Mouse (Mus musculus) heart, embryonic 15.5 days (tissue): ENCODE data around the gene L3mbtl3. TPM values are rescaled to one million over a fixed set of nuclear protein-coding genes. Genes with fewer than 3 reads are reported as not detected.

Experiments
- ATAC-seq: fragments of 200-750 bp; cut with Nextera tagmentation; replicated peaks from 2 replicates; pipeline ENCODE4 v1.8.0; 2017; ENCODE audit warnings: low read depth, moderate TSS enrichment; ENCODE audit not compliant: insufficient number of reproducible peaks, insufficient read depth, low FRiP score
- H3K27ac ChIP-seq: fragments of 300-500 bp; sonication (generic); 2 replicates; pipeline ENCODE4 v1.5.1; 2015; ENCODE audit warnings: mild to moderate bottlenecking, inconsistent platforms
- H3K27me3 ChIP-seq: fragments of 300-500 bp; sonication (generic); 2 replicates; pipeline ENCODE4 v1.6.1; 2015; ENCODE audit warnings: inconsistent platforms
- H3K36me3 ChIP-seq: fragments of 300-500 bp; sonication (generic); 2 replicates; pipeline ENCODE4 v1.6.1; 2015; ENCODE audit warnings: mild to moderate bottlenecking, inconsistent platforms
- H3K4me1 ChIP-seq: fragments of 300-500 bp; sonication (generic); replicated peaks from 2 replicates; pipeline ENCODE4 v1.6.1; 2015; ENCODE audit warnings: inconsistent platforms
- H3K4me2 ChIP-seq: fragments of 300-500 bp; sonication (generic); 2 replicates; pipeline ENCODE4 v1.6.1; 2015; ENCODE audit warnings: inconsistent platforms, mild to moderate bottlenecking, moderate library complexity
- H3K4me3 ChIP-seq: fragments of 300-500 bp; sonication (generic); 2 replicates; pipeline ENCODE4 v1.5.1; 2015; ENCODE audit warnings: mild to moderate bottlenecking, inconsistent platforms
- H3K9ac ChIP-seq: fragments of 300-500 bp; sonication (generic); 2 replicates; pipeline ENCODE4 v1.6.1; 2015; ENCODE audit warnings: mild to moderate bottlenecking, inconsistent platforms
- H3K9me3 ChIP-seq: fragments of 300-500 bp; sonication (generic); replicated peaks from 2 replicates; pipeline ENCODE4 v1.6.1; 2016; ENCODE audit warnings: inconsistent platforms
- WGBS: fragments of 180-500 bp; shearing (Covaris S2); methylation state at CpG from one replicate; pipeline ENCODE4 v1.1.7; 2015; ENCODE audit warnings: mixed read lengths; 5-methylcytosine and 5-hydroxymethylcytosine counted together
- polyA plus RNA-seq: library from polyadenylated mRNA; unstranded; fragments of >200 nt; fragmentation: Nextera tagmentation; extraction: Ambion mirVana; gene quantifications from 2 replicates; pipeline ENCODE4 v1.2.1, GENCODE M21; 2015

Gene L3mbtl3
- polyA plus RNA-seq, 1 experiment from 2014 or later, result 7.4 TPM

DNA sequence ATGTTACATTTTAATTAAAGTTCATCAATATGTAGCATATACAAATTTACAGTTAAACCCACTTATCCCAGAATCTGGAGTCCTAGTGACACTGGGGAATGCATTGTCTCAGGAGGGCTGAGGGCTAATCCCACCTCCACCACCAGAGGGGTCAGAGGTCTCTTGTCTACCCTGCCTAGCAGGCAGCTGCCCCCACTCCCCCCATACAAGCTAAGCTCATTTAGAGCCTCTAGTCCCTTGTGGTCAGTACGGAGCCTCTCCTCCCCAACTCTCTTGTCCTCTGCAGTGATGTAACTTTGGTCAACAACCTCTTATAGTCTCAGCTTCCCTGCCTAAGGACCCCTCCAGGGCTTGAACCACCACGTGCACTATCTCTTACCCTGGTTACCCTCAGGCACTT is 43.0 kb downstream of the L3mbtl3 start:
- no peaks in the 10 kb centered on the region for H3K4me1 ChIP-seq
- H3K36me3 ChIP-seq, result peaks cover 9% of the 10 kb centered on the region
- no peak for ATAC-seq
- no peak overlapping the region for H3K27ac ChIP-seq
- H3K4me3 ChIP-seq, result no peak overlapping the region
- no peaks in the 10 kb centered on the region for H3K9me3 ChIP-seq
- H3K4me2 ChIP-seq, result no peak overlapping the region
- no peak overlapping the region for H3K9ac ChIP-seq
- H3K27me3 ChIP-seq, result no peaks in the 10 kb centered on the region
- WGBS, result 56% methylated on average over 2 of the region's 2 CpGs

DNA sequence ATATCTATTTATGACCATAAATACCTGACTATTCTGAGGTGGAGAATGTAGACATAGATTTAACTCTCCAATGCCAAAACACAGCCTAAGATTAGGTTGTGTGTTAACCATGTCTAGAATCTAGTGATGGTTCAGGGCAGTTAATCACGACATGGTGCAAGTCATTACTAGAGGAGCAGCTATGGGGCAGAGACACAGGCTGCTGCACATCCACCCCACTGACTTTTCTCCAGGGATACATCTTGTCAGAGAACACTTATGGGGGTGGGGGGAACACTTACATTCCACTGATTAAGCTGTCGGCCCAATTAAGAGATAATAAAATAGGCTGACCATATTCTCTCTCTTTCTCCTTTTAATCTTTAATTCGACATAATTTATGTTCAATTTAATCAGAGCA is 46.9 kb downstream of the L3mbtl3 start:
- Histone ChIP-seq H3K36me3 (peaks cover 10% of the 10 kb centered on the region), H3K9ac (no peak overlapping the region), H3K4me2 (no peak overlapping the region), H3K4me3 (no peak overlapping the region), H3K27ac (no peak overlapping the region), H3K27me3 (no peaks in the 10 kb centered on the region), H3K9me3 (no peaks in the 10 kb centered on the region), H3K4me1 (no peaks in the 10 kb centered on the region)
- 58% methylated on average over 3 of the region's 3 CpGs for WGBS
- ATAC-seq, result no peak

DNA sequence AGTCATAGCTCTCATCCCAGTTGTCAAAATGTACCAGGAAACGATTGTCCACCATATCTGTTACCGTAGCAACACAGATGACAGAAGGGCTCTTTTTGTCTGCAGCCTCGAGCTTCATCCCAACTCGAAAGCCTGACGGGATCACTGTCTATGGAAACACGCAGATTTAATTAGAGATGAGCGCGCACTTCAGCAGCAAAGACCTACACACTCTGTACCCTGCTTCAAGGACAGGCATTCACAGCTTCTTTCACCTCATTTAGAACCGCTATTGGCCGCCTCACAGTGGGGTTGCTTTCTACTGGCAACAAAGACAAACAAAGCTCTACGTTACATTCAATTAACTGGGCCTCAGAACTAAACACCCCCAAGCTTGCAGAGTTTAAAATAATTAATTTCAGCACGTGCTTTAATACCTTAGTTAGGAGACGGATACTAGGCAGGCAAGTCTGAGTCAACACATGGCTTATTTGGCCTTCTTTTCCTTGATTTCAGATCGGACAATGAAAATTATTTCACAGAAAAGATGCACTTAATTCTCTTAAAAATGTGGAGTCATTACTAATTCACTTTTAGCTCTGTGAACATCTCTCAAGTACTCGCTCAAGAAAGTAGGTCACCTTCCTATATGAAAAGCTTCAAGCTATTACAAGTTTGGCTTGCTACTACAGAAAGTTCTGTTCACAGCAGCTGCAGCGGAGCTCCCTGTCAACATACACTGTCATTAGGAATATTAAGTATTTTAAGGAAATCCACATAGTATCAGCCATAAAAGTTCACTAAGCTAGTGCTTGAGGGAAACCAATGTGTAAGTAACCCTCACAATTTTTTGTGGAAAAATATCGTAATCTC is 47.9 kb downstream of the L3mbtl3 start:
- H3K36me3 ChIP-seq, result peaks cover 10% of the 10 kb centered on the region

DNA sequence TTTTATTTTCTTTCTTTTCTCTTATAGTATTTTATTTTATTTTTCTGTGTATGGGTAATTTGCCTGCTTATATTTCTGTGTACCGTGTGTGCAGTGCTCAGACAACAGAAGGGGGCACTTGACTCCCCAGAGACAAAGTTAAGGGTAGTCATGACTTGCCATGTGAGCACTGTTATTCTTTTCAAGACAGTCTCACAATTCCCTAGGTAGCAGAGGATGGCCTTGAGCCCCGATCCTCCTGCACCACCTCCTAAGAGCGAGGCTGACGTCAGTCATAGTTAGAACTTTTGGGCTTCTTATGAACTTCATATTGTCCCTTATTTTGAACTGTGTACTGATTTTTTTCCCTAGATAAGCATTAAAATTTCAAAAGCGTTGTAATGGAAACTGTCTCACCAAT is 48.5 kb downstream of the L3mbtl3 start:
- 96% methylated on average over 5 of the region's 5 CpGs for whole genome bisulfite sequencing
- Histone ChIP-seq H3K9me3 (no peaks in the 10 kb centered on the region), H3K27ac (no peak overlapping the region), H3K9ac (no peak overlapping the region), H3K4me1 (no peaks in the 10 kb centered on the region), H3K27me3 (no peaks in the 10 kb centered on the region), H3K4me3 (no peak overlapping the region), H3K4me2 (no peak overlapping the region), H3K36me3 (peaks cover 10% of the 10 kb centered on the region)
- ATAC-seq, result no peak

More for the DNA sequence above, 47.9 kb downstream of the L3mbtl3 start:
- Histone ChIP-seq H3K4me2 (no peak overlapping the region), H3K27ac (no peak overlapping the region), H3K27me3 (no peaks in the 10 kb centered on the region), H3K4me1 (no peaks in the 10 kb centered on the region), H3K9ac (no peak overlapping the region), H3K9me3 (no peaks in the 10 kb centered on the region), H3K4me3 (no peak overlapping the region)
- 82% methylated on average over 17 of the region's 17 CpGs for WGBS
- ATAC-seq, result no peak

DNA sequence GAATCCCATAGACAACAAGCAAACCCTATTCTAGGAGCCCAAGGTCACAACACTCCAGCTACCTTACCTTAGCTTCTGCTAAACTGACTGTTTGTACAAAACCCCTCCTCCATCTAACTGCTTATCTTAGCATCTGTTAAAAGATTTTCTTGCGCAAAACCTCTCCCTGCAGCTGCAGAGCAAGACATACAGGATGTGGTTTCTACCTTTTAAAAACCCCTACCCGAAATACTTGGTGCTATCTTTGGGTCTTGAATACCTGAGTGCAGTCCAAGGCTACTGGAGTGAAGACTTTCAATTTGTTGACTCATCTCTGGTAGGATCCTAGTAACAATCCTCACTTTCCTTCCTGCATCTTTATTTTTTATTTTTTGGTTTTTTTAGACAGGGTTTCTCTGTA is 50.5 kb downstream of the L3mbtl3 start:
- Histone ChIP-seq H3K9me3 (no peaks in the 10 kb centered on the region), H3K9ac (no peak overlapping the region), H3K36me3 (peaks cover 10% of the 10 kb centered on the region), H3K4me2 (no peak overlapping the region), H3K4me1 (no peaks in the 10 kb centered on the region), H3K27ac (no peak overlapping the region), H3K27me3 (no peaks in the 10 kb centered on the region), H3K4me3 (no peak overlapping the region)
- WGBS, result 81% methylated on average over 2 of the region's 2 CpGs
- ATAC-seq, result no peak

DNA sequence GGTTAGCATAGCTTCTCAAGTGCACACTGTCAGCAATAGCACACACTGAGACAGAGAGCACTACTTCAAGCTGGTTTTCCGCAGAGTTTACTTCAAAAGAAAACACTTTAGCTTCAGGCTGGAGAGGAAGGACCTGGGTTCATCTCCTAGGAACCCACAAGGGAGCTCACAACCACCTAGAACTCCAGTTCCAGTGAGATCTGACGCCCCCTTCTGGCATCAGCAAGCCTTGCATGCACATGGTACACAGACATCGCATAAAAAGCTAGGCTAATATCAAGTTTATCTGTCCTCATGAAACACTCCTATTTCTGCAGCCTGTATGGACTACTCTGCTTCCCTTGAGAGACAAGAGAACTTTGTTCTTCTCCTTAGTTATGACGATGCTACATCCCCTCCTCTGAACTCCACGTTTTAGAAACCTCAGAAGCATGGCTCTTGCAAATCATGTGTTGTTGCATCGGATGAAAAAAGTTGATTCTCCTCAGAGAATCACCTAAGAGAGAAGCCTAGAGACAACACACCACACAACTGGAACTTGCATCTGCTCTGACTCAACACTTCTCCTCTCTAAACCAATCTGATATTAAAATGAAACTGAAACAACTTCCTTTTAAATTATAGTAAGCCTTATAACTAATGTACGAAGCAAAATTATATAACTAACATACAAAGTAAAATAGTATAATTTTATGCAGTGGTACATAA is 53.3 kb downstream of the L3mbtl3 start:
- Histone ChIP-seq H3K4me2 (no peak overlapping the region), H3K36me3 (peaks cover 3% of the 10 kb centered on the region), H3K4me3 (no peak overlapping the region), H3K4me1 (no peaks in the 10 kb centered on the region), H3K27ac (no peak overlapping the region), H3K27me3 (no peaks in the 10 kb centered on the region), H3K9ac (no peak overlapping the region), H3K9me3 (no peaks in the 10 kb centered on the region)
- WGBS, result 80% methylated on average over 7 of the region's 7 CpGs
- no peak for ATAC-seq

- Histone ChIP-seq H3K9ac (no peak overlapping the region), H3K36me3 (0 out of 2 replicates have a peak, but pooled peaks cover 4% of the 10 kb centered on the region), H3K4me3 (no peak overlapping the region), H3K9me3 (no peaks in the 10 kb centered on the region), H3K4me1 (no peaks in the 10 kb centered on the region), H3K27ac (no peak overlapping the region), H3K27me3 (no peaks in the 10 kb centered on the region), H3K4me2 (no peak overlapping the region)
- ATAC-seq, result no peak
- 63% methylated on average over 4 of the region's 4 CpGs for WGBS
Observed at GRCm38 (mm10) chr10:26320679-26321078, 55.1 kb downstream of the L3mbtl3 start.

DNA sequence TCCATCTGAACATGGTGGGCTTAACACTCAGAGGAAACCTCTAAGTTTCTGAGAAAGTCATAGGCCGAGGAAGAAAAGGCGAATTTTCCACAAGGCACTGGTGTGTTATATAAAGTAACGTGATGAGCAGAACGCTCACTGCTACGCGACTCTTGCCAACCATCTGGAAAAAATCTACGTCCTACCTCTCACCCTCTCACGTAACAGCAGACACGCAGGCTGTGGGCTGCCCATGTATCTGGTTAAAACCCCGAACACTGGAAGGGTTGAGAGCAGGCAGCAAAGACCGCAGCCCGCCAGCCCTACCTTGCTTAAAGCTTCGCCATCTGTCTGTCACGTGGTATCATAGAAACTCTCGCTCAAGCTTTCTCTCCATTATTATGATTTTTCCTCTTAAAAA is 61.4 kb downstream of the L3mbtl3 start:
- no peak overlapping the region for H3K27ac ChIP-seq
- H3K4me3 ChIP-seq, result no peak overlapping the region
- peaks cover 35% of the 10 kb centered on the region for H3K36me3 ChIP-seq
- H3K4me1 ChIP-seq, result no peaks in the 10 kb centered on the region
- ATAC-seq, result no peak
- H3K9ac ChIP-seq, result no peak overlapping the region
- H3K9me3 ChIP-seq, result no peaks in the 10 kb centered on the region
- 89% methylated on average over 15 of the region's 15 CpGs for WGBS
- H3K27me3 ChIP-seq, result no peaks in the 10 kb centered on the region
- no peak overlapping the region for H3K4me2 ChIP-seq

DNA sequence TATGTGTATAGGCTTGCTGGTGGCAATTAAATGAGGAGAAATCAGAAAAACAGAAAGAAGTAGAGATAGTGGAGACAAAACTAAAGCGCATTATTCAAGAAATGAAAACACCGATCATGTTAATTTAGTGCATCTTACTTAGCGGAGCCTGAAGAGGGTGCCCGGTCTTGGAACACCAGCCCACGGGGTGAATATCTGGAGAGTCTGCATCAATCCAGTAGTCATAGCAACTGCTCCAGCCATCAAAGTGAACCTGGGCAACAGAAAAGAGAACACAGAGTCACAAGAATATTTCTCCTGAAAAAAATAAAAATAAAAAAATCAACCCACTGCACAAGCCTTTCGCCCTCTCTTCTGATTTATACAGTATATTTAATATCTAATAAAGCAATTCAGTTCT is 72.3 kb downstream of the L3mbtl3 start:
- Histone ChIP-seq H3K9ac (no peak overlapping the region), H3K4me3 (no peak overlapping the region), H3K4me1 (no peaks in the 10 kb centered on the region), H3K27me3 (no peaks in the 10 kb centered on the region), H3K4me2 (no peak overlapping the region), H3K36me3 (peaks cover 12% of the 10 kb centered on the region), H3K9me3 (no peaks in the 10 kb centered on the region), H3K27ac (no peak overlapping the region)
- ATAC-seq, result no peak
- WGBS, result 94% methylated on average over 6 of the region's 6 CpGs

DNA sequence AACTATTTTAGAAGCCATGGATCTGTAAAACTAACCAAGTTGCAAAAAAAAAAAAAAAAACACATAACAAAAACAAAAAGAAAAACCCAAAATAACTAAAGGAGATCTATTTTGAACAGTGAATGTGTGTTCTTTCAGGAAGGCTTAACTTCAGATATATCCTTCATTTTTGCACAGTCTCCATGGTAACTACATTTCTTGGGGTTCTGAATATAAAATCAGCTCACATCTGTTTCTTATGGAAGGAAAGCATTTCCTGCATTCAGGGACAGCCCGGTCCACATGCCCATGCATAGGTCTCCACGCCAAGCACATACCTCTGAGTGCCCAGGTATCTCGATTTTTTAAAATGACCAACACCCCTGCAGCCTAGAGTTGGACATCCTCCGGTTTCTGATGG is 73.4 kb downstream of the L3mbtl3 start:
- no peaks in the 10 kb centered on the region for H3K4me1 ChIP-seq
- no peak overlapping the region for H3K4me3 ChIP-seq
- H3K27me3 ChIP-seq, result no peaks in the 10 kb centered on the region
- H3K27ac ChIP-seq, result no peak overlapping the region
- WGBS, result 92% methylated on average over 4 of the region's 4 CpGs
- H3K9ac ChIP-seq, result no peak overlapping the region
- no peak overlapping the region for H3K4me2 ChIP-seq
- H3K9me3 ChIP-seq, result no peaks in the 10 kb centered on the region
- no peak for ATAC-seq
- peaks cover 12% of the 10 kb centered on the region for H3K36me3 ChIP-seq

- Histone ChIP-seq H3K36me3 (peaks cover 12% of the 10 kb centered on the region), H3K4me1 (no peaks in the 10 kb centered on the region), H3K4me2 (no peak overlapping the region), H3K27me3 (no peaks in the 10 kb centered on the region), H3K9ac (no peak overlapping the region), H3K27ac (no peak overlapping the region), H3K4me3 (no peak overlapping the region), H3K9me3 (no peaks in the 10 kb centered on the region)
- 77% methylated on average over 7 of the region's 7 CpGs for WGBS
- no peak for ATAC-seq
Observed at GRCm38 (mm10) chr10:26297626-26298025, 78.1 kb downstream of the L3mbtl3 start.

DNA sequence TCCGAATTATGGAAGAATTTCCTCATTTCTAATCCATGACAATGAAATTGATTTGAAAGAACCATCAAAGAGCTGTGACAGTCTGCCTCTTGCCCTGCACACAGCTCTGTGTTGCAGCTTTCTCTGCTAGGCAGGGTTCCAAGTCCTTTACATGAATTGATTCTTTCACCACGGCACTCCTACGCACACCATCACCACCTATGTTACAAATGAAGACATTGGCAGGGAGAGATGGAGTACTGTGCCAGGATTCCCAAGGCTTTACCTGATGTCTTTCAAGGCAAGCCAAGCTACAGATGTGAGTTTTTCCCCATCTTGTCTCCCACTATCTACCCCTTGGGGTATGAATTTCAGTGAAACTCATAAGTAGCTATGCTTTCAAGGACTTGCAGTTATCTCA is 78.6 kb downstream of the L3mbtl3 start:
- H3K27ac ChIP-seq, result no peak overlapping the region

More for the DNA sequence above, 78.6 kb downstream of the L3mbtl3 start:
- Histone ChIP-seq H3K4me2 (no peak overlapping the region), H3K9ac (no peak overlapping the region), H3K4me3 (no peak overlapping the region), H3K9me3 (no peaks in the 10 kb centered on the region), H3K4me1 (no peaks in the 10 kb centered on the region), H3K27me3 (no peaks in the 10 kb centered on the region), H3K36me3 (peaks cover 8% of the 10 kb centered on the region)
- ATAC-seq, result no peak
- 67% methylated on average over 3 of the region's 3 CpGs for WGBS
